Mouse (Mus musculus): Measurements from ENCODE around the gene Ambp. TPM values are rescaled to one million over a fixed set of nuclear protein-coding genes. Genes with fewer than 3 reads are reported as not detected.
A peak's percentile ranks its signal among the peaks of the same experiment; 100 is the strongest.

Gene Ambp
- total RNA-seq, 2 experiments from 2014 or later, result not detected

- intact Hi-C loops (cut with DNase I), result no loop called here
- DNase-seq (ENCODE audit: low spot score in 2 of 2), result no peak
Measured at GRCm38 (mm10) chr4:63129891-63130624, 24.5 kb downstream of the Ambp start.

GRCm38 (mm10) chr4:63124861-63125466 is 29.6 kb downstream of the Ambp start:
- intact Hi-C loops (cut with DNase I), result no loop called here
- peak in 1 of 2 experiments; percentile 60 for DNase-seq (ENCODE audit: low spot score in 2 of 2)

GRCm38 (mm10) chr4:63118639-63119437 is 35.8 kb downstream of the Ambp start:
- intact Hi-C loops (cut with DNase I), result loop anchor here (1.0 to 10.0 kb wide), 7 partner anchors 153 to 554 kb away; no protein-coding TSS in a partner anchor
- DNase-seq (ENCODE audit: low spot score in 2 of 2), result peak; percentile 84 to 85

GRCm38 (mm10) chr4:63105651-63106050 is 48.9 kb downstream of the Ambp start:
- intact Hi-C loops (cut with DNase I), result no loop called here

GRCm38 (mm10) chr4:63102025-63102424 is 52.6 kb downstream of the Ambp start:
- no peak for DNase-seq (ENCODE audit: low spot score in 2 of 2)
- intact Hi-C loops (cut with DNase I), result no loop called here

More at GRCm38 (mm10) chr4:63105651-63106050, 48.9 kb downstream of the Ambp start:
- no peak for DNase-seq (ENCODE audit: low spot score in 2 of 2)

GRCm38 (mm10) chr4:63100478-63100877 is 54.1 kb downstream of the Ambp start:
- intact Hi-C loops (cut with DNase I), result no loop called here
- DNase-seq (ENCODE audit: low spot score in 2 of 2), result no peak

- peak in 1 of 2 experiments; percentile 10 for DNase-seq (ENCODE audit: low spot score in 2 of 2)
- intact Hi-C loops (cut with DNase I), result no loop called here
Measured at GRCm38 (mm10) chr4:63097603-63098002, 57.0 kb downstream of the Ambp start.

Other genes starting within 250 kb of the Ambp start
- 1 to 10 TPM; 6.3 to 7.3 TPM for gene Zfp618, start 189.2 kb downstream of the Ambp start, total RNA-seq (2021)
- not detected for gene Kif12, start 17.3 kb upstream of the Ambp start, total RNA-seq (2021)
- gene Col27a1, start 59.2 kb upstream of the Ambp start, total RNA-seq (2021), result 1 to 10 TPM; 3.3 to 4.0 TPM
- not detected for gene Orm1, start 189.8 kb upstream of the Ambp start, total RNA-seq (2021)
- gene Orm3, start 201.4 kb upstream of the Ambp start, total RNA-seq (2021), result not detected
- gene Orm2, start 207.7 kb upstream of the Ambp start, total RNA-seq (2021), result not detected
- gene Akna, start 248.6 kb upstream of the Ambp start, total RNA-seq (2021), result 1 to 10 TPM; 2.9 to 3.0 TPM